In the genomic region with DNA sequence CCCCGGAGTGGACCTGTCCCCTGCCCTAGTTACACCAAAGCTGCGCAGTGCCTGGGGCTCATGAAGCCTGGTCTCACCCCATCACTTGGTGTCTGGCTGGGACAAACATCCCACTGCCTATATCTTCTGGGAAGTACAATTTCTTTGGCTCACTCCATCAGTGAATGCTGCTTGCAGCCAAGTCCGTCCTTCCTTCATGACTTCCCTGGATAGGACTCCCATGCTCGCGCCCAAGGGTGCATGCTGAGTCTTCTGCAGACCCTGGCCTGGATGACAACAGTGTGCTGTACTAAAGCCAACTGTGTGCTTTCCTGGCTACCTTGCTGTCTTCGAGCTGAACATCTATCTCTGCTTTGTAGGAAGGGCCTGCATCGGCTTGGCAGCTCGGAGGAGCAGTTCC, we compare ENCODE assay signal across 21 mouse cellular contexts. TPM values are rescaled to one million over a fixed set of nuclear protein-coding genes. Genes with fewer than 3 reads are reported as not detected.
"Had no signal": no experiment of that assay in that cellular context is flagged by ENCODE, and none has a peak within 500 bp of the region (broad histone marks: within the 10 kb centered on the region; RNA-seq: fewer than 3 reads in every experiment).

No protein-coding gene starts in this region.

- H3K27ac ChIP-seq: kidney, postnatal 0 days; layer of hippocampus, adult 2 months; limb, embryonic 15.5 days; liver, embryonic 14.5 days; lung, embryonic 15.5 days; midbrain, embryonic 10.5 days; midbrain, embryonic 13.5 days; neural tube, embryonic 13.5 days; stomach, embryonic 15.5 days had no signal

- H3K4me3 ChIP-seq: layer of hippocampus, adult 2 months; limb, embryonic 15.5 days; lung, embryonic 15.5 days; midbrain, embryonic 10.5 days; midbrain, embryonic 13.5 days; myocyte; neural tube, embryonic 13.5 days; stomach, embryonic 15.5 days had no signal

- H3K4me1 ChIP-seq: limb, embryonic 15.5 days; lung, embryonic 15.5 days; midbrain, embryonic 10.5 days; midbrain, embryonic 13.5 days; neural tube, embryonic 13.5 days; stomach, embryonic 15.5 days had no signal

- H3K27me3 ChIP-seq: limb, embryonic 15.5 days; lung, embryonic 15.5 days; midbrain, embryonic 13.5 days; neural tube, embryonic 13.5 days; stomach, embryonic 15.5 days had no signal

- H3K4me2 ChIP-seq: limb, embryonic 15.5 days; liver, embryonic 11.5 days; lung, embryonic 15.5 days; midbrain, embryonic 13.5 days; neural tube, embryonic 13.5 days; stomach, embryonic 15.5 days had no signal

- ATAC-seq: liver, postnatal 0 days; midbrain, embryonic 13.5 days; midbrain, embryonic 16.5 days had no signal

- H3K36me3 ChIP-seq: limb, embryonic 15.5 days; lung, embryonic 15.5 days; midbrain, embryonic 13.5 days; neural tube, embryonic 13.5 days; stomach, embryonic 15.5 days had no signal

- H3K9ac ChIP-seq: limb, embryonic 15.5 days; liver, embryonic 14.5 days; liver, postnatal 0 days; lung, embryonic 15.5 days; midbrain, embryonic 13.5 days; neural tube, embryonic 13.5 days; stomach, embryonic 15.5 days had no signal

- DNase-seq: kidney, adult 2 months; kidney, postnatal 25 days; layer of hippocampus, adult 9-11 months; liver, postnatal 0 days; lung, postnatal 36 days; retina, postnatal 1 day; right cerebral cortex, postnatal 25 days; spleen, adult 18-20 months had no signal

- H3K9me3 ChIP-seq: limb, embryonic 15.5 days; lung, embryonic 15.5 days; midbrain, embryonic 10.5 days; midbrain, embryonic 13.5 days; neural tube, embryonic 13.5 days; stomach, embryonic 15.5 days had no signal

RNA-seq across cellular contexts. Expression of gene Card14, which starts 36.6 kb away (rescaled TPM):
- total RNA-seq: monocyte, adult 5-6 weeks had no signal
- polyA plus RNA-seq: midbrain, embryonic 10.5 days had no signal
